19 mouse cellular contexts compared by ENCODE assay signal in genomic region chr7:66076411-66076810, GRCm38 (mm10). TPM values are rescaled to one million over a fixed set of nuclear protein-coding genes. Genes with fewer than 3 reads are reported as not detected.
A peak's percentile ranks its signal among the peaks of the same experiment; 100 is the strongest.
DNase-seq lines count a peak whose midpoint lies in the region; ATAC-seq and TF ChIP-seq lines count a peak whose summit lies in the region.
"Had no signal": no experiment of that assay in that cellular context is flagged by ENCODE, and none has a peak within 500 bp of the region (broad histone marks: within the 10 kb centered on the region; RNA-seq: fewer than 3 reads in every experiment).

No protein-coding gene starts in this region.

- 54% methylated on average over 2 of the region's 2 CpGs for WGBS in kidney, postnatal 0 days
- WGBS in small intestine, adult 2 months, result 21% methylated on average over 2 of the region's 2 CpGs

- no peak overlapping the region for H3K27ac ChIP-seq in kidney, postnatal 0 days
- peak overlapping the region; percentile 33; the same call in 1 of the 2 replicates for H3K27ac ChIP-seq in small intestine, adult 2 months (ENCODE audit: insufficient read depth, low read depth, low read length)
- H3K27ac ChIP-seq: limb, embryonic 13.5 days had no signal

- no peak overlapping the region for H3K9ac ChIP-seq in kidney, postnatal 0 days (ENCODE audit: low read depth, low read length)
- H3K9ac ChIP-seq: limb, embryonic 13.5 days had no signal

- ATAC-seq in kidney, postnatal 0 days (replicated peaks; ENCODE audit: low FRiP score, low read depth), result no peak
- ATAC-seq: inflammation-experienced regulatory T-cells, adult 6 months had no signal

- DNase-seq in cerebellum, adult 18-20 months, result peak; percentile 37 to 42
- DNase-seq in cerebellum, postnatal 4 days (ENCODE audit: low spot score in 2 of 2), result no peak
- peak; percentile 12 for DNase-seq in kidney, postnatal 0 days (ENCODE audit: low spot score)
- DNase-seq in kidney, adult 9 months, result no peak
- peak; percentile 23 to 36 for DNase-seq in right cerebral cortex, adult 2 months (ENCODE audit: low spot score in 2 of 2)
- no peak for DNase-seq in right cerebral cortex, postnatal 36 days (ENCODE audit: low spot score in 2 of 2)
- DNase-seq in heart, adult 8-10 months (ENCODE audit: low spot score), result no peak
- DNase-seq: adrenal gland, postnatal 25 days had no signal

- TF ChIP-seq CTCF in kidney, postnatal 0 days (IDR thresholded peaks at IDR 0.05; ENCODE audit: low read depth), result no peak
- TF ChIP-seq CTCF in small intestine, adult 2 months (IDR thresholded peaks at IDR 0.05; ENCODE audit: extremely low read depth, insufficient read length, insufficient replicate concordance, low read depth, low read length), result no peak

- no peak for TF ChIP-seq POLR2A in small intestine, adult 2 months (IDR thresholded peaks at IDR 0.05; ENCODE audit: low read depth, low read length)

- H3K9me3 ChIP-seq in kidney, postnatal 0 days (replicated peaks; ENCODE audit: low read length), result no peaks in the 10 kb centered on the region
- H3K9me3 ChIP-seq: limb, embryonic 13.5 days had no signal

- H3K27me3 ChIP-seq in kidney, postnatal 0 days (ENCODE audit: insufficient read depth, low read length), result no peaks in the 10 kb centered on the region
- H3K27me3 ChIP-seq in small intestine, adult 2 months (ENCODE audit: control insufficient read depth, insufficient read depth, low read length), result no peaks in the 10 kb centered on the region
- H3K27me3 ChIP-seq: limb, embryonic 13.5 days had no signal

- H3K4me2 ChIP-seq in kidney, postnatal 0 days (ENCODE audit: low read length), result no peak overlapping the region
- H3K4me2 ChIP-seq: limb, embryonic 13.5 days had no signal

- H3K4me1 ChIP-seq in kidney, postnatal 0 days (replicated peaks; ENCODE audit: insufficient read depth, low read length), result 0 out of 2 replicates have a peak, but pooled peaks cover 7% of the 10 kb centered on the region
- H3K4me1 ChIP-seq in small intestine, adult 2 months (ENCODE audit: control insufficient read depth, insufficient read depth, insufficient read length, low read length), result peaks cover 15% of the 10 kb centered on the region; the same call in 1 of the 2 replicates

- peaks cover 35% of the 10 kb centered on the region for H3K36me3 ChIP-seq in kidney, postnatal 0 days (ENCODE audit: insufficient read depth, low read length)
- H3K36me3 ChIP-seq in small intestine, adult 2 months (ENCODE audit: control insufficient read depth, insufficient read depth, low read length), result peaks cover 22% of the 10 kb centered on the region

- no peak overlapping the region for H3K4me3 ChIP-seq in kidney, postnatal 0 days (replicated peaks; ENCODE audit: low read depth, low read length)
- H3K4me3 ChIP-seq in small intestine, adult 2 months (ENCODE audit: low read depth, low read length), result no peak overlapping the region
- H3K4me3 ChIP-seq: limb, embryonic 13.5 days had no signal

RNA-seq across cellular contexts. Expression of gene Selenos, which starts 3.0 kb away (rescaled TPM):
- polyA plus RNA-seq in kidney, postnatal 0 days (2015; fragmentation: Nextera tagmentation; extraction: Ambion mirVana), result 140 and 145 TPM in 2 replicates
- polyA plus RNA-seq in small intestine, adult 2 months (2012; rRNA removed), result 107 and 123 TPM in 2 replicates
- total RNA-seq in heart, adult 8-10 months (2022), result 10 to 100 TPM; 37.5 to 50.8 (median 38.9) TPM

RNA-seq across cellular contexts. Expression of gene Snrpa1, which starts 17.6 kb away (rescaled TPM):
- 114 and 127 TPM in 2 replicates for polyA plus RNA-seq in kidney, postnatal 0 days (2015; fragmentation: Nextera tagmentation; extraction: Ambion mirVana)
- polyA plus RNA-seq in small intestine, adult 2 months (2012; rRNA removed), result 2.2 and 4.7 TPM in 2 replicates
- total RNA-seq in heart, adult 8-10 months (2022), result 10 to 100 TPM; 18.3 to 24.1 (median 20.7) TPM

RNA-seq across cellular contexts. Expression of gene Chsy1, which starts 32.9 kb away (rescaled TPM):
- 12.0 and 12.2 TPM in 2 replicates for polyA plus RNA-seq in kidney, postnatal 0 days (2015; fragmentation: Nextera tagmentation; extraction: Ambion mirVana)
- 1.4 and 1.6 TPM in 2 replicates for polyA plus RNA-seq in small intestine, adult 2 months (2012; rRNA removed)
- total RNA-seq in heart, adult 8-10 months (2022), result 10 to 100 TPM; 11.3 to 14.5 (median 11.5) TPM

RNA-seq across cellular contexts. Expression of gene Gm45213, which starts 33.0 kb away (rescaled TPM):
- not detected in 2 replicates for polyA plus RNA-seq in kidney, postnatal 0 days (2015; fragmentation: Nextera tagmentation; extraction: Ambion mirVana)
- polyA plus RNA-seq in small intestine, adult 2 months (2012; rRNA removed), result not detected in 2 replicates
- total RNA-seq in heart, adult 8-10 months (2022), result not detected
- total RNA-seq: adrenal gland, postnatal 25 days; common myeloid progenitor, adult 5-6 weeks; megakaryocyte-erythroid progenitor cell, adult 5-6 weeks had no signal
- polyA plus RNA-seq: embryonic facial prominence, embryonic 14.5 days; gonadal fat pad, adult 2 months; heart, embryonic 16.5 days; inflammation-experienced regulatory T-cells, adult 6 months; large intestine, adult 2 months; limb, embryonic 13.5 days; lung, embryonic 16.5 days; testis, adult 2 months had no signal

Comparison
In these comparisons a context has a peak if more than half of its experiments do, and no peak if none do; other contexts are left out.
1. DNase-seq: peak in cerebellum, adult 18-20 months (2 of 2), kidney, postnatal 0 days (single experiment) and right cerebral cortex, adult 2 months (2 of 2); none in cerebellum, postnatal 4 days (0 of 2), kidney, adult 9 months (single experiment), right cerebral cortex, postnatal 36 days (0 of 2) and heart, adult 8-10 months (single experiment).
2. RNA of gene Snrpa1, which starts 17.6 kb away (polyA plus RNA-seq): 114 to 127 TPM in kidney, postnatal 0 days; 2.2 to 4.7 TPM in small intestine, adult 2 months; every median in the first group is over 10 times any median in the second.